Mouse (Mus musculus) MEL (cell line): ENCODE measurements at regions not wholly inside any gene's neighbourhood (a gene's known extent, or its start where the extent isn't known, plus 50 kb on each side); places are given as distances from the start of the nearest gene placed in this dataset.
A peak's percentile ranks its signal among the peaks of the same experiment; 100 is the strongest.

Source experiments
- DNase-seq: peaks from one replicate; pipeline ENCODE4 v3.0.0; 2011; ENCODE audit warnings: low read depth, low spot score
- H3K27ac ChIP-seq: 2 replicates; pipeline ENCODE4 v1.5.1; 2012; ENCODE audit warnings: low read depth, mild to moderate bottlenecking, control low read depth, low read length, moderate library complexity; ENCODE audit not compliant: control insufficient read depth
- H3K27me3 ChIP-seq, 2 experiments: fragments of 150-350 bp in 1 of 2; sonication (generic) in 1 of 2; 2 replicates each; pipeline ENCODE4 v1.6.1; 2012; ENCODE audit warnings: low read length in 2 of 2, mild to moderate bottlenecking in 2 of 2, improper control_type of control experiment in 1 of 2, moderate library complexity in 1 of 2; ENCODE audit not compliant: insufficient read depth in 2 of 2, control insufficient read depth in 1 of 2
- H3K36me3 ChIP-seq, 2 experiments: 2 replicates each; pipeline ENCODE4 v1.6.1; 2012 to 2014; ENCODE audit warnings: low read length in 2 of 2, improper control_type of control experiment in 1 of 2, inconsistent platforms in 1 of 2, mild to moderate bottlenecking in 1 of 2; ENCODE audit not compliant: insufficient read depth in 2 of 2, control insufficient read depth in 1 of 2
- H3K4me1 ChIP-seq, 2 experiments: fragments of 150-350 bp in 1 of 2; sonication (generic) in 1 of 2; 2 replicates each; pipeline ENCODE4 v1.6.1; 2012; ENCODE audit warnings: low read length in 2 of 2, improper control_type of control experiment in 1 of 2, mild to moderate bottlenecking in 1 of 2; ENCODE audit not compliant: insufficient read depth in 2 of 2, control insufficient read depth in 1 of 2
- H3K4me3 ChIP-seq, 2 experiments: fragments of 150-350 bp in 1 of 2; sonication (generic) in 1 of 2; 2 replicates each; pipeline ENCODE4 v1.5.1; 2012; ENCODE audit warnings: low read depth in 2 of 2, low read length in 2 of 2, mild to moderate bottlenecking in 2 of 2, moderate library complexity in 2 of 2, control low read depth in 1 of 2, improper control_type of control experiment in 1 of 2; ENCODE audit not compliant: control insufficient read depth in 1 of 2, insufficient read depth in 1 of 2
- H3K79me2 ChIP-seq: 2 replicates; pipeline ENCODE4 v1.6.1; 2012; ENCODE audit warnings: mild to moderate bottlenecking, low read length, moderate library complexity; ENCODE audit not compliant: control insufficient read depth, poor library complexity, insufficient read depth
- H3K9ac ChIP-seq: 2 replicates; pipeline ENCODE4 v1.6.1; 2012; ENCODE audit warnings: low read depth, mild to moderate bottlenecking, control low read depth, low read length, moderate library complexity; ENCODE audit not compliant: control insufficient read depth, poor library complexity, severe bottlenecking
- H3K9me3 ChIP-seq: fragments of 150-350 bp; sonication (generic); replicated peaks from 2 replicates; pipeline ENCODE4 v1.6.1; 2012; ENCODE audit warnings: mild to moderate bottlenecking, low read length, improper control_type of control experiment, moderate library complexity; ENCODE audit not compliant: insufficient read depth
- BHLHE40 ChIP-seq: IDR thresholded peaks from 2 replicates; pipeline ENCODE4 v1.6.1; 2012; ENCODE audit warnings: low read depth, mild to moderate bottlenecking, inconsistent platforms, low read length, improper control_type of control experiment, borderline replicate concordance
- CTCF ChIP-seq, 3 experiments: IDR thresholded peaks in 2 of 3; conservative IDR thresholded peaks in 1 of 3; 2 replicates each; pipeline ENCODE4 v1.5.1; 2011 to 2012; ENCODE audit warnings: low read length in 3 of 3, low read depth in 2 of 3, mild to moderate bottlenecking in 2 of 3, improper control_type of control experiment in 1 of 3, inconsistent platforms in 1 of 3, mixed read lengths in 1 of 3, moderate library complexity in 1 of 3; ENCODE audit not compliant: control insufficient read depth in 1 of 3, insufficient read depth in 1 of 3, poor library complexity in 1 of 3, severe bottlenecking in 1 of 3
- E2F4 ChIP-seq: IDR thresholded peaks from 2 replicates; pipeline ENCODE4 v1.6.1; 2011; ENCODE audit warnings: low read depth, low read length, improper control_type of control experiment, borderline replicate concordance
- ELF1 ChIP-seq: IDR thresholded peaks from 2 replicates; pipeline ENCODE4 v1.6.1; 2014; ENCODE audit warnings: low read depth, mild to moderate bottlenecking, inconsistent platforms, low read length, improper control_type of control experiment, moderate library complexity
- ETS1 ChIP-seq: IDR thresholded peaks from 2 replicates; pipeline ENCODE4 v1.6.1; 2012; ENCODE audit warnings: low read depth, mild to moderate bottlenecking, inconsistent platforms, low read length, improper control_type of control experiment, moderate library complexity
- GABPA ChIP-seq: IDR thresholded peaks from 2 replicates; pipeline ENCODE4 v1.6.1; 2012; ENCODE audit warnings: low read depth, mild to moderate bottlenecking, inconsistent platforms, low read length, improper control_type of control experiment, moderate library complexity
- GATA1 ChIP-seq: IDR thresholded peaks from 2 replicates; pipeline ENCODE4 v1.6.1; 2011; ENCODE audit warnings: low read depth, low read length, improper control_type of control experiment
- HCFC1 ChIP-seq: IDR thresholded peaks from 2 replicates; pipeline ENCODE4 v1.6.1; 2012; ENCODE audit warnings: low read depth, mild to moderate bottlenecking, inconsistent platforms, low read length, improper control_type of control experiment, moderate library complexity
- KAT2A ChIP-seq: conservative IDR thresholded peaks from 2 replicates; pipeline ENCODE4 v1.6.1; 2012; ENCODE audit warnings: low read depth, low read length, improper control_type of control experiment, inconsistent platforms
- MAX ChIP-seq: IDR thresholded peaks from 2 replicates; pipeline ENCODE4 v1.6.1; 2011; ENCODE audit warnings: low read length, improper control_type of control experiment
- MEF2A ChIP-seq: IDR thresholded peaks from 2 replicates; pipeline ENCODE4 v1.6.1; 2014; ENCODE audit warnings: low read depth, mild to moderate bottlenecking, inconsistent platforms, low read length, improper control_type of control experiment; ENCODE audit not compliant: poor library complexity, insufficient replicate concordance, severe bottlenecking; ENCODE audit errors: extremely low read depth
- MXI1 ChIP-seq: IDR thresholded peaks from 2 replicates; pipeline ENCODE4 v1.6.1; 2011; ENCODE audit warnings: mild to moderate bottlenecking, low read depth, low read length, improper control_type of control experiment
- MYB ChIP-seq: IDR thresholded peaks from 2 replicates; pipeline ENCODE4 v1.6.1; 2011; ENCODE audit warnings: mild to moderate bottlenecking, low read depth, low read length, improper control_type of control experiment
- NELFE ChIP-seq: IDR thresholded peaks from 2 replicates; pipeline ENCODE4 v1.6.1; 2011; ENCODE audit warnings: low read depth, low read length, improper control_type of control experiment
- POLR2A ChIP-seq, 2 experiments: IDR thresholded peaks; 2 replicates each; pipeline ENCODE4 v1.6.1; 2011 to 2012; ENCODE audit warnings: low read length in 2 of 2, mild to moderate bottlenecking in 2 of 2, control low read depth in 1 of 2, improper control_type of control experiment in 1 of 2, low read depth in 1 of 2, moderate library complexity in 1 of 2; ENCODE audit not compliant: control insufficient read depth in 1 of 2, insufficient read depth in 1 of 2, poor library complexity in 1 of 2
- POLR2AphosphoS2 ChIP-seq: IDR thresholded peaks from 2 replicates; pipeline ENCODE4 v1.6.1; 2011; ENCODE audit warnings: low read length, improper control_type of control experiment
- RCOR1 ChIP-seq: IDR thresholded peaks from 2 replicates; pipeline ENCODE4 v1.6.1; 2012; ENCODE audit warnings: low read depth, mild to moderate bottlenecking, inconsistent platforms, low read length, improper control_type of control experiment
- TAL1 ChIP-seq: IDR thresholded peaks from 2 replicates; pipeline ENCODE4 v1.6.1; 2012; ENCODE audit warnings: mild to moderate bottlenecking, inconsistent platforms, low read length, moderate library complexity, mixed read lengths
- TBP ChIP-seq: IDR thresholded peaks from 2 replicates; pipeline ENCODE4 v1.8.0; 2011; ENCODE audit warnings: low read depth, low read length, improper control_type of control experiment
- UBTF ChIP-seq: IDR thresholded peaks from 2 replicates; pipeline ENCODE4 v1.6.1; 2012; ENCODE audit warnings: low read depth, mild to moderate bottlenecking, inconsistent platforms, low read length, improper control_type of control experiment, moderate library complexity, borderline replicate concordance; ENCODE audit not compliant: insufficient read depth
- USF1 ChIP-seq: IDR thresholded peaks from 2 replicates; pipeline ENCODE4 v1.6.1; 2014; ENCODE audit warnings: low read depth, mild to moderate bottlenecking, inconsistent platforms, low read length, improper control_type of control experiment, moderate library complexity
- ZC3H11A ChIP-seq: IDR thresholded peaks from 2 replicates; pipeline ENCODE4 v1.6.1; 2012; ENCODE audit warnings: low read depth, mild to moderate bottlenecking, inconsistent platforms, low read length, improper control_type of control experiment
- ZKSCAN1 ChIP-seq: IDR thresholded peaks from 2 replicates; pipeline ENCODE4 v1.6.1; 2012; ENCODE audit warnings: low read depth, mild to moderate bottlenecking, inconsistent platforms, low read length, improper control_type of control experiment, moderate library complexity
- ZNF384 ChIP-seq: IDR thresholded peaks from 2 replicates; pipeline ENCODE4 v1.6.1; 2012; ENCODE audit warnings: low read depth, mild to moderate bottlenecking, inconsistent platforms, low read length, improper control_type of control experiment

DNA sequence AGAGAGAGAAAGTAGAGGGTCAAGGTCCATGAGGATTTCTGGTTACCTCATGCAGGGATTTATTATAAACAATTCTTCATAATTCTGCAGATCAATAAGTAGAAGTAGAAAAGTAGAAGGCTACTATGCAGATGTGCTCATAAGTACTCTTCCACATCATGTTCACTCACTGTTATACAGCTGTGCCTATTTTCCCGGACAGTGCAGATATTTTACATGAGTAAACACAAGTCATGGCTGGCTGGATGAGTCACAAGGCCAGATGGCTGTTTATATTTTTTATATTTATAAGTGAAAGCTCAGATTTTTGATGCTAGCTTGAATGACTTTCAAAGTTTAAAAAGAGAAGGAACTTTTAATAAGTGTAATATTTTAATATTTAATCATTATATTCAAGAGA is 899.0 kb downstream of the Trim52 start (continued):
- TF ChIP-seq ZKSCAN1 (no peak), GABPA (no peak)

DNA sequence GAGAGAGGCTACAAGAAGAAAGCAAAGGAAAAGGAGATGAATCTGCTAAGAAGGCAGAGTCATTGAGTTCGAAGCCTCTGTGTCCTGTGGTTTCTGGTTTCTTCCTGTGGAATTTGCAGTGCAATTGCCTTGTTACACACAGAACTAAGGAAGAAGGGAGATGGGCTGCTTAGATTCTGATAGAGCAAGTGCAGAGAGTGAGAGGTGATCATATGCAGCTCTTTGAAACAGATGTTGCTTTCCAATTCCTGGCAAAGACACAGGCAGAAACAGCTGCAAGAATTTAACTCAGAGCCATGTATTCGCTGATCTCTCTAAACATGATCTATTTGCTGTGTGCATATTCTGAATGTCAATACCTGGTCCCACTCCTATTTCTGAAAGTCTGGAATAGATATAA is 903.6 kb downstream of the Trim52 start:
- H3K36me3 ChIP-seq: no peaks in the 10 kb centered on the region
- H3K27ac ChIP-seq: no peak overlapping the region
- H3K4me1 ChIP-seq: no peaks in the 10 kb centered on the region
- DNase-seq: peak; percentile 11
- no peaks in the 10 kb centered on the region for H3K9me3 ChIP-seq
- H3K79me2 ChIP-seq: no peaks in the 10 kb centered on the region
- peak overlapping the region; percentile 37 to 38 for H3K4me3 ChIP-seq
- no peaks in the 10 kb centered on the region for H3K27me3 ChIP-seq
- no peak overlapping the region for H3K9ac ChIP-seq
- TF ChIP-seq TBP (no peak), NELFE (no peak), ZC3H11A (no peak), GABPA (no peak), KAT2A (no peak), CTCF (IDR thresholded peaks at IDR 0.05 in 2 of 3, conservative IDR thresholded peaks at IDR 0.05 in 1 of 3; ENCODE audit: control insufficient read depth in 1 of 3, insufficient read depth in 1 of 3, low read depth in 2 of 3, low read length in 3 of 3, poor library complexity in 1 of 3, severe bottlenecking in 1 of 3) (no peak), MXI1 (no peak), GATA1 (no peak), ELF1 (no peak), ZKSCAN1 (no peak), POLR2A (IDR thresholded peaks at IDR 0.05; ENCODE audit: control insufficient read depth in 1 of 2, insufficient read depth in 1 of 2, low read depth in 1 of 2, low read length in 2 of 2, poor library complexity in 1 of 2) (no peak), UBTF (no peak), MEF2A (no peak), MAX (no peak), E2F4 (no peak), BHLHE40 (no peak), ZNF384 (no peak), RCOR1 (no peak), HCFC1 (no peak), POLR2AphosphoS2 (no peak)

DNA sequence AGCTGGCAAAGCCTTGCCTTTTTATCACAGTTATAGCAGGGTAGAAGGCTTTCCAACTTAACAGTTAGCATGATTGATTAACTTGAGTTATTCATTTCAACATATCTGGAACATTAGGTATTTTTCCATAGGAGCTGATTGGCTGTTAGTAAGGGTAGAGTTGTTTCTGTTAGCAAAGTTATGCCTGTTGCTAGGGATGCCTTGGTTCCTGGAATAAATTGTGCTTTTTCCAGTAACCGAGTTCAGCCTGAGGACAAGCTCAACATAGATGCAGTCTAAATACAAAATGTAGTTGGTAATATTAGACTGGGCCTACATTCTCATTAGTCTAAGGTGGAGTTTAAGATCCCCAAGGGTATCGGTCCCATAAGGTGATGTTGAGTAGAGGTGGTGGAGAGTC is 927.8 kb downstream of the Trim52 start:
- no peaks in the 10 kb centered on the region for H3K27me3 ChIP-seq
- DNase-seq: no peak
- no peaks in the 10 kb centered on the region for H3K9me3 ChIP-seq
- H3K79me2 ChIP-seq: no peaks in the 10 kb centered on the region
- no peak overlapping the region for H3K4me3 ChIP-seq
- H3K36me3 ChIP-seq: no peaks in the 10 kb centered on the region
- no peaks in the 10 kb centered on the region for H3K4me1 ChIP-seq
- H3K27ac ChIP-seq: no peak overlapping the region
- TF ChIP-seq TAL1 (no peak), ETS1 (no peak), MYB (no peak), MAX (no peak), POLR2A (IDR thresholded peaks at IDR 0.05; ENCODE audit: control insufficient read depth in 1 of 2, insufficient read depth in 1 of 2, low read depth in 1 of 2, low read length in 2 of 2, poor library complexity in 1 of 2) (no peak), GATA1 (no peak), USF1 (no peak)
- H3K9ac ChIP-seq: no peak overlapping the region
